Mouse (Mus musculus): Measurements from ENCODE around the gene Ky. TPM values are rescaled to one million over a fixed set of nuclear protein-coding genes. Genes with fewer than 3 reads are reported as not detected.

The Ky gene
- polyA plus RNA-seq, 1 experiment from 2014 or later, result 1.6 TPM

DNA sequence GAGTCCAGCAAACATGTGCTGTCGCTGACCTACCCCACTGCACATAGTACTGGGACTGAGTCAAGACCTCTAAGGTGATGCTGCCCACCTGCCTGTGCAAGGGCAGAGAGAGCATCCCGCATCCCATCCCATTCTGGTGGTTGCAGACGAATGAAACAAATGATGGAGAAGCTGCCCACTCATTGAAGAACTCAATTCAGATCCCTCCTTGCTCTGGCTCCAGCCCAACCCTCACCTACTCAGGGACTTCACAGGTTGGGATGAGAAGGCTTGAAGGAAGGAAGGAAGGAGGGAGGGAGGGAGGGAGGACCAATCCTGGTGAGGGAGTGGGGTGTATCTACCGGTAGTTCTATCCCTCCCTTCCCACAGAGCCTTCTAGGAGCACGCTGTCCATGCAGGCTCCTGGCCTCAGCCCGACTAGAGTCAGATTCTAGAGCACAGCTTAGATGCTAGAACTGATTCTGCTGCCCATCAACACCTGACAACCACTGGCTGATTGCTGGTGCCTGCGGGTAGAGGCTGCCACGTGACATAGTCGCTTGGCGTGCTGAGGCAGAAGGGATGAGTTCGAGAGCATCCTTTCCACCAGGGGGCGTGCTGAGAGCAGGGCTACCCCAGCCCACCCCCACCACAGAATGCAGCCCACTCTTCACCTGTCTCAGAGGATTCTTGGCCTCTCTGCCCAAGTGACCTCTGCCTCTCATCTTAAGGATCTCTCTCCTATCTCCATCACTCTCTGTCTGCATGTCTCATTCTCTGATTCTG lies 13.3 kb upstream of the Ky start:
- no peak overlapping the region for H3K9ac ChIP-seq (replicated peaks; ENCODE audit: low read depth, low read length)
- H3K4me3 ChIP-seq (ENCODE audit: low read depth, low read length), result no peak overlapping the region
- no peaks in the 10 kb centered on the region for H3K4me1 ChIP-seq (ENCODE audit: control insufficient read depth, insufficient read depth, low read length)
- no peak overlapping the region for H3K27ac ChIP-seq (ENCODE audit: low read depth, low read length)
- no peak for ATAC-seq (ENCODE audit: low read depth)
- no peaks in the 10 kb centered on the region for H3K9me3 ChIP-seq (ENCODE audit: control insufficient read depth, low read length)
- no peaks in the 10 kb centered on the region for H3K27me3 ChIP-seq (ENCODE audit: control insufficient read depth, insufficient read depth, low read length)
- 43% methylated on average over 12 of the region's 12 CpGs for WGBS
- H3K4me2 ChIP-seq (ENCODE audit: low read depth, low read length), result no peak overlapping the region
- H3K36me3 ChIP-seq (ENCODE audit: control insufficient read depth, insufficient read depth, low read length), result no peaks in the 10 kb centered on the region

DNA sequence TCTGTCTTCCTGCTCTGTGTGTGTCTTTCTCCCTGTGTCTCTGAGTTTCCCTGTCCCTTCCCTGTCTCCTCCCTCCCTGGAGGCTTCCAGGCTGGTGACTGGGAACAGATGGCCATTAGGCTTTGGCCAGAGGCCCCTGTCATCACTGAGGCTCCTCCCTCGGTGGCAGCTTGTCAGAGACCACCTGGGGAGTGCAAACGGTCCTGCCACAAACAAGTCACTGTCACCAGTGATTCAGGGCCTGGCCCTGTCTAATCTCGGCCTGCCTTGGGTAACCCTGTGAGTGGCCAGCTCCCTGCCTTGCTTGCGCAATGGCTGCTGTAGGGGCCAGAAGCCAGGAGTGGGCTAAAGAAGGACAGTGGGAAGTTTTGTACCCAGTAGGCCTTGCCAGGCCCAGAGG lies 12.5 kb upstream of the Ky start:
- Histone ChIP-seq H3K27me3 (ENCODE audit: control insufficient read depth, insufficient read depth, low read length) (no peaks in the 10 kb centered on the region), H3K9ac (replicated peaks; ENCODE audit: low read depth, low read length) (no peak overlapping the region), H3K9me3 (ENCODE audit: control insufficient read depth, low read length) (no peaks in the 10 kb centered on the region), H3K36me3 (ENCODE audit: control insufficient read depth, insufficient read depth, low read length) (no peaks in the 10 kb centered on the region), H3K4me1 (ENCODE audit: control insufficient read depth, insufficient read depth, low read length) (no peaks in the 10 kb centered on the region), H3K4me3 (ENCODE audit: low read depth, low read length) (no peak overlapping the region), H3K27ac (ENCODE audit: low read depth, low read length) (no peak overlapping the region), H3K4me2 (ENCODE audit: low read depth, low read length) (no peak overlapping the region)
- WGBS, result 25% methylated on average over 4 of the region's 4 CpGs
- ATAC-seq (ENCODE audit: low read depth), result no peak

DNA sequence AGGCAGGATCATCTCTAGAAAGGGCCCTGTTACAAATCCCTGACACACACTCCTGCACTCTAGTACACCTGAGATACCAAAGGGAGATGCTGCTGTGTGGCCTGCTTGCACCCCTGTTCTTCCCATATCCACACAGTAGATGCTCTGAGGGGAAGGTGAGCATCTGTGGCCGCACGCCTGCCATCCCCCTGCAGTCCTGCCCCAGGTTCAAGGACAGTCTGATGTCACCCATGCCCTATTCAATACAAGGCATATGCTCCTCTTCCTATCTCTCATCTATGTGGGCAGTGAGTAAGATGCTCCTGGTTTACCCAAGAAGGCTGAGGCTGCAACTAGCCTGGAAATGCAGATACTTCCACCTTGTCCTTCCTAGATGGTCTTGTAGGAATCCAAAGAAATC lies 11.6 kb upstream of the Ky start:
- Histone ChIP-seq H3K9ac (replicated peaks; ENCODE audit: low read depth, low read length) (no peak overlapping the region), H3K4me1 (ENCODE audit: control insufficient read depth, insufficient read depth, low read length) (no peaks in the 10 kb centered on the region), H3K4me3 (ENCODE audit: low read depth, low read length) (no peak overlapping the region), H3K9me3 (ENCODE audit: control insufficient read depth, low read length) (no peaks in the 10 kb centered on the region), H3K4me2 (ENCODE audit: low read depth, low read length) (no peak overlapping the region), H3K36me3 (ENCODE audit: control insufficient read depth, insufficient read depth, low read length) (no peaks in the 10 kb centered on the region), H3K27ac (ENCODE audit: low read depth, low read length) (no peak overlapping the region), H3K27me3 (ENCODE audit: control insufficient read depth, insufficient read depth, low read length) (no peaks in the 10 kb centered on the region)
- WGBS, result 96% methylated on average over 2 of the region's 2 CpGs
- ATAC-seq (ENCODE audit: low read depth), result no peak

DNA sequence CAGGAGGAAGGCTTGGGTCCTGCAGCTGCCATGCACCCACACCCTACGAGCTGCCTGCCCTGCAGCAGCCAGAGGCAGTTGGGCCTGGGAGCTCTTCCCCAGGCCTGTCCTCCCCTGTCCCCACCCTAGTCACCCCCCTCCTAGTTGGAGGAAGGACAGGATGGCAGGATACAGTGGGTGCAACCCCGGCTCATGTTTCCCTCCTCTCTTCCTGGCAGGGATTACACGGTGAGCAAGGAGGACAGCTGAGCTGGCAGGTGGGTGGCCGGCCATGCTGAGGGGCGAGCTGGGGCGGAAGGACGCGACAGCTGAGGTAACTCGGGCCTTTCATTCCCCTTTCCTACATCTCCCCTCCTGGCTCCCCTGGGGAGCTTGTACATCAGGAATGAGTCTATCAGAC lies 11.1 kb upstream of the Ky start:
- no peak overlapping the region for H3K27ac ChIP-seq (ENCODE audit: low read depth, low read length)
- H3K9me3 ChIP-seq (ENCODE audit: control insufficient read depth, low read length), result no peaks in the 10 kb centered on the region
- no peak for ATAC-seq (ENCODE audit: low read depth)
- no peaks in the 10 kb centered on the region for H3K27me3 ChIP-seq (ENCODE audit: control insufficient read depth, insufficient read depth, low read length)
- 89% methylated on average over 9 of the region's 9 CpGs for WGBS
- no peak overlapping the region for H3K4me2 ChIP-seq (ENCODE audit: low read depth, low read length)
- H3K4me1 ChIP-seq (ENCODE audit: control insufficient read depth, insufficient read depth, low read length), result no peaks in the 10 kb centered on the region
- no peak overlapping the region for H3K9ac ChIP-seq (replicated peaks; ENCODE audit: low read depth, low read length)
- no peaks in the 10 kb centered on the region for H3K36me3 ChIP-seq (ENCODE audit: control insufficient read depth, insufficient read depth, low read length)
- H3K4me3 ChIP-seq (ENCODE audit: low read depth, low read length), result no peak overlapping the region

DNA sequence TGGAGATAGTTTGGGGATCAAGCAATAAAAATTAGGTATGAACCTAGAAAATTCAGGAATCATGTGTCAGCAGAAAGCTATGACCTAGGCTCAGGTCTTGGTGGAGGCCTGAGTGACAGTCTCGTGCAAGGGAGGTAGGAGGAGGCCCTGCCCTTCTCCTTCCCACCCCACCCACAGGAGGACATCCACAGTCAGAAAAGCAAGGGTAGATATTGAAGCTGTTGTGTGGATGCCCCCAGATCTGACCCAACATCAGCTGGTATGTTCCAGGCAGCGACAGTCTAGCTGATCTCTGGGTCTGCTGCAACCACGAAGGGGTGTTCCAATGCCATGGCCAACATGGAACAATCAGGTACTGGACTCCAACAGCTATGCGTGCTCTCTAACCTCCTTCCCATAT lies 10.3 kb upstream of the Ky start:
- ATAC-seq (ENCODE audit: low read depth), result no peak
- no peak overlapping the region for H3K4me3 ChIP-seq (ENCODE audit: low read depth, low read length)
- no peak overlapping the region for H3K9ac ChIP-seq (replicated peaks; ENCODE audit: low read depth, low read length)
- 95% methylated on average over 4 of the region's 4 CpGs for WGBS
- H3K27me3 ChIP-seq (ENCODE audit: control insufficient read depth, insufficient read depth, low read length), result no peaks in the 10 kb centered on the region
- no peaks in the 10 kb centered on the region for H3K4me1 ChIP-seq (ENCODE audit: control insufficient read depth, insufficient read depth, low read length)
- no peak overlapping the region for H3K4me2 ChIP-seq (ENCODE audit: low read depth, low read length)
- H3K27ac ChIP-seq (ENCODE audit: low read depth, low read length), result no peak overlapping the region
- no peaks in the 10 kb centered on the region for H3K36me3 ChIP-seq (ENCODE audit: control insufficient read depth, insufficient read depth, low read length)
- H3K9me3 ChIP-seq (ENCODE audit: control insufficient read depth, low read length), result no peaks in the 10 kb centered on the region

DNA sequence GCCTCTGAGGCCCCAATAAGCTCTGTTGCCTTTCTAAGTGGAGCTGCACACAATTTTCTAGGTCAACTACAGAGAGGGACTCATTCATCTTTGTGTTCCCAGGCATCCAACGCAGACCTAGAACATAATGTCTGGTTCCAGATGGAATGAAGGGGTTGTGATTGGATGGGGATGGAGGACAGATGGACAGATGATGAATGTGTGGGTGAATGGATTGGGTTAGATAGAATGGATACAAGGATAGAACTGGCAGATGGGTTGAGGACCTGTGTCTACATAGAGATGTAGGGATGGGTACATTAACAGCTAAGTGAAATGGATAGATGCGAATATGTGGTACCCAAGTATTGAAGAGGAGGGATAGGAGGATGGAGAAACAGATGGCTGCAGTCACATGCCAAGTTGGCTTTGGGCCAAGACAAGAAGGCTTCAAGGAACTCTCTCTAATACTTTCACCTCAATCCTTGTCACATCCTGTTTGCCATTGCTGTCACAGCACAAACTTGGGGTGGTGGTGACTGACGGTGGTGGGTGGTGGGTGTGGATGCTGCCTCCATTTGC lies 9.0 kb upstream of the Ky start:
- Histone ChIP-seq H3K9ac (replicated peaks; ENCODE audit: low read depth, low read length) (no peak overlapping the region), H3K4me2 (ENCODE audit: low read depth, low read length) (no peak overlapping the region), H3K4me1 (ENCODE audit: control insufficient read depth, insufficient read depth, low read length) (no peaks in the 10 kb centered on the region), H3K4me3 (ENCODE audit: low read depth, low read length) (no peak overlapping the region), H3K27me3 (ENCODE audit: control insufficient read depth, insufficient read depth, low read length) (no peaks in the 10 kb centered on the region), H3K27ac (ENCODE audit: low read depth, low read length) (no peak overlapping the region), H3K9me3 (ENCODE audit: control insufficient read depth, low read length) (no peaks in the 10 kb centered on the region), H3K36me3 (ENCODE audit: control insufficient read depth, insufficient read depth, low read length) (no peaks in the 10 kb centered on the region)
- 88% methylated on average over 3 of the region's 3 CpGs for WGBS
- ATAC-seq (ENCODE audit: low read depth), result no peak

DNA sequence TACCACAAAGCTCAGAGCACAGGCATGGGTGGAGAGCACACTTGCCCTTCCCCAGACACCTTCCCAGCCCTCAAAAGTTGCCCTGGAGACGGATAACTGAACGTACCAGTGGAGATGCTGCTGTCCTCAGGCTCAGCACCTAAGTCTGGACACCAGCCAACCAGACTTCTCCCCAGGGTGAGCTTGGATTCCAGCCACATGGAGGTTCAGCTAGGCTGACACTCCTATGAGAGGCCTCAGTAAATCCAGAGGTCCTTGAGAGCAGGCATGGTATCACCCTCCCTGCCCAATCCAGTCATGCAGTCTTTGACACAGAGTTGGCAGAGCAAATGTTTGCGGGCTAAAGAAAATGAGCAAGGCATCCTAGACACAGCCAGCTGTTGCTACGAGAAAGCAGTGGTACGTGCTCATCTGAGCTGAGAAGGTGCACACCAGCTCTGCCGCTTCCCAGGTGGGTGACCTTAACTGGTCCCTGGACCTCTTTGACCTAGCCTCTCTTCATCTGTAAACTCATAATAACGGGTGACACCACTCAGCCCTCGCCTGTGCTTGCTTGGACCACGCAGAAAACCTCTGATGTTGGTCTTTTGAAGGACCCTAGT lies 8.4 kb upstream of the Ky start:
- 92% methylated on average over 9 of the region's 9 CpGs for WGBS
- no peak for ATAC-seq (ENCODE audit: low read depth)
- Histone ChIP-seq H3K9ac (replicated peaks; ENCODE audit: low read depth, low read length) (no peak overlapping the region), H3K27me3 (ENCODE audit: control insufficient read depth, insufficient read depth, low read length) (no peaks in the 10 kb centered on the region), H3K9me3 (ENCODE audit: control insufficient read depth, low read length) (no peaks in the 10 kb centered on the region), H3K4me1 (ENCODE audit: control insufficient read depth, insufficient read depth, low read length) (no peaks in the 10 kb centered on the region), H3K4me2 (ENCODE audit: low read depth, low read length) (no peak overlapping the region), H3K4me3 (ENCODE audit: low read depth, low read length) (no peak overlapping the region), H3K27ac (ENCODE audit: low read depth, low read length) (no peak overlapping the region), H3K36me3 (ENCODE audit: control insufficient read depth, insufficient read depth, low read length) (no peaks in the 10 kb centered on the region)

DNA sequence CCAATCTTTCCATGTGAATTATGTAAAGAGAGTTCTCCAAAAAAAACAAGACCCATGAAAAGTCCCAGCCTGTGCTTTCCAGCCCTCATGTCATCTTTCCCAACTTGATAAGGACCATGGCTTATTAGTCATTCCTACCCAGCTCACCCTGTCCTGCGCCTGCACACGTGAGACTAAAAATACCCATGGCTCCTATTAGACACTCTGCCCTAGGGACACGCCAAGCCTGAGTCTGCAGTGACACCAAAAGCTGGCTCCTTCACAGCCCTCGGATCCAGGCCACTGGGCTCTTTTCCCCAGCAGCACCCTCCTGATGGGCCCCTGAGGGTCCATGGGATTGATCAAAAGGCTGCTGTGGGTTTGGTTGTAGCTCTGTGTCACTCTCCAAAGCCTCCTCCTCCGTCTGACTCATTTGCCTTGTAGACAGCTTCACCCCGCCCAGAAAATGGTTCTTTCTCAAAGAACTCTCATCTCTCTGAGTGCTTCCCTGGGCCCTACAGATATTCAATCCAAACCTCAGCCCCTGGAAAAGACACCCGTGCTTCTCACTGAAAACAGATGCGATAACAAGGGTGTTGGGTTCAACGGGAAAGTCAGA lies 7.6 kb upstream of the Ky start:
- no peaks in the 10 kb centered on the region for H3K36me3 ChIP-seq (ENCODE audit: control insufficient read depth, insufficient read depth, low read length)
- WGBS, result 91% methylated on average over 9 of the region's 9 CpGs
- no peak overlapping the region for H3K27ac ChIP-seq (ENCODE audit: low read depth, low read length)
- H3K4me2 ChIP-seq (ENCODE audit: low read depth, low read length), result no peak overlapping the region
- no peaks in the 10 kb centered on the region for H3K4me1 ChIP-seq (ENCODE audit: control insufficient read depth, insufficient read depth, low read length)
- no peak overlapping the region for H3K4me3 ChIP-seq (ENCODE audit: low read depth, low read length)
- no peak for ATAC-seq (ENCODE audit: low read depth)
- no peaks in the 10 kb centered on the region for H3K27me3 ChIP-seq (ENCODE audit: control insufficient read depth, insufficient read depth, low read length)
- no peaks in the 10 kb centered on the region for H3K9me3 ChIP-seq (ENCODE audit: control insufficient read depth, low read length)
- no peak overlapping the region for H3K9ac ChIP-seq (replicated peaks; ENCODE audit: low read depth, low read length)

DNA sequence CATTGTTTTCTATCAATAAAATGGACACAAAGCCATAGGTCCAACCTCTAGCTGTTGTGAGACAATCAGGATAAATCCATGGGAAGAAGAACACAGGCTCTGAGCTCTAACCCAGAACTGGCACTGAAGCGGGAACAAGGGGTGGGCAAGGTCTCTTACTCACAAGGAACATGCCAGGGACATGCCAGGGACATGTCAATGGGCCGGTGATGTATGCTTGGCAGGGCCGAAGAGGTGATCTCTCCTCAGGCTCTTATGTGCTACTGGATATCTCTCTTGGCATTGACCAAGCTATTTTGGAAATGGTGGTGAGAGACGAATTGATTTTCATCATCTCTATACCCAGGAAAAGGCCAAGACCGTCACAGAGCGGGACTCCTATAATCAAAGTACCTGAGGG lies 6.8 kb upstream of the Ky start:
- Histone ChIP-seq H3K27ac (ENCODE audit: low read depth, low read length) (no peak overlapping the region), H3K4me3 (ENCODE audit: low read depth, low read length) (no peak overlapping the region), H3K4me2 (ENCODE audit: low read depth, low read length) (no peak overlapping the region), H3K36me3 (ENCODE audit: control insufficient read depth, insufficient read depth, low read length) (no peaks in the 10 kb centered on the region), H3K9me3 (ENCODE audit: control insufficient read depth, low read length) (no peaks in the 10 kb centered on the region), H3K27me3 (ENCODE audit: control insufficient read depth, insufficient read depth, low read length) (no peaks in the 10 kb centered on the region), H3K9ac (replicated peaks; ENCODE audit: low read depth, low read length) (no peak overlapping the region), H3K4me1 (ENCODE audit: control insufficient read depth, insufficient read depth, low read length) (no peaks in the 10 kb centered on the region)
- no peak for ATAC-seq (ENCODE audit: low read depth)
- WGBS, result 93% methylated on average over 6 of the region's 6 CpGs

All from neural tube, embryonic 14.5 days (tissue).